Mouse (Mus musculus) bone marrow macrophage, adult 2 months (primary cell): Measurements from ENCODE around the gene Rpf1.

Experiments used
- CTCF ChIP-seq: IDR thresholded peaks from 2 replicates; pipeline ENCODE4 v1.5.1; 2012; ENCODE audit warnings: low read depth, mild to moderate bottlenecking, low read length, moderate library complexity
- POLR2A ChIP-seq: IDR thresholded peaks from 2 replicates; pipeline ENCODE4 v1.6.1; 2012; ENCODE audit warnings: mild to moderate bottlenecking, low read depth, low read length, borderline replicate concordance

- TF ChIP-seq POLR2A = peak; percentile 10; the same call in 1 of the 2 replicates
- 0 out of 2 replicates have a peak, but pooled peaks have one; percentile 3 for TF ChIP-seq CTCF
Observed at GRCm38 (mm10) chr3:146520798-146521651, at the start of gene Rpf1.
